Mouse (Mus musculus): Measurements from ENCODE around the gene Krtap10-4.
"Not testable (repeated sequence)": the region's sequence is repeated elsewhere in the genome, so short reads cannot be mapped to it uniquely, and the experiment has no call there.

Gene Krtap10-4

DNA sequence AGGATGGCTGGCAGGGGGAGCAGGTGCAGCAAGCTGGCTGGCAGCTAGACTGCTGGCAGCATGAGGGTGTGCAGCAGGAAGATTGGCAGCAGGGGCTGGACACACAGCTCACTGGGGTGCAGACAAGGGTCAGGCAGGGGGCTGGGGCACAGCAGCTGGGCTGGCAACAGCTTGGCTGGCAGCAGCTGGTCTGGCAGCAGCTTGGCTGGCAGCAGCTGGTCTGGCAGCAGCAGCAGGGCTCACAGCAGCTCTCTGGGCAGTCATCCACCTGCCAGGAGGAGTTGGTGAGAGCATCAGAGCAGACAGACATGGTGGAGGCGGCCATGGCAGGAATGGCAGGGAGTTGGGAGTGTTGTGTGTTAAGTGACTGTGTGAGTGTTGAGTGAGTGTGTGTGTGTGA, 39.0 kb downstream of the Krtap10-4 start, which contains the start of gene Gm7137:
TSS of gene Gm7137 (minus strand) at position 325 of the 400 bp plus-strand sequence.
- not testable (repeated sequence) for DNase-seq

DNA sequence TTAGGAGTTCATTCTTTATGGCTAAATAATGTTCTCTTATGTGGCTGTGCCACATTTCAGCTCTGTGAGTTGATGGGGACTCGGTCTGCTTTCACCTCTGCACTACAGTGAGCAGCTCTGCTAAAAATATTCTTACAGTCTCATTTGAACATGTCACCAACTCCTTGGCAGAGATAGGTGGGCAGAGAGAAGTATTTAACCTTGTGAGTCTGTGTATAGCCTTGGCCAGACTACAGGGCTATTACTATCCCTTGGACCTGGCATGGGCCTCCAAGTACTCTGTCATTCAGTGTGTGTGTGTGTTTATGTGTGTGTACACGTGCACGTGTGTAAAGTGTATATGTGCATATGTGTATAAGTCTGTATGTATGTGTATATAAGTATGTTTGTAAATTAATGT, 43.5 kb downstream of the Krtap10-4 start:
- DNase-seq = not testable (repeated sequence)

DNA sequence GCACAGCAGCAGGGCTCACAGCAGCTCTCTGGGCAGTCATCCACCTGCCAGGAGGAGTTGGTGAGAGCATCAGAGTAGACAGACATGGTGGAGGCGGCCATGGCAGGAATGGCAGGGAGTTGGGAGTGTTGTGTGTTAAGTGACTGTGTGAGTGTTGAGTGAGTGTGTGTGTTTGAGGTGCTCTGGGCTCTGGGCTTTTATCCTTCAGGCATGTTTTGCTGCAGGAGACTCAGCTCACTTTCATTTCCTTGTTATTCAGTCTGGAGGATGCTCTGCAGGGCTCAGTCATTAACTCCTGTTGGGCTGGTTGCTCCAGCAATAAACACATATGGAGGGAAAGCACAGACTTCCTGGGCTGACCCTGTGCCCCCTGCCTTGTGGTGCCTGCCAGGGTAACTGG, 44.5 kb downstream of the Krtap10-4 start, which contains the start of gene Gm3250:
TSS of gene Gm3250 (minus strand) at position 101 of the 400 bp plus-strand sequence.
- DNase-seq = not testable (repeated sequence)

DNA sequence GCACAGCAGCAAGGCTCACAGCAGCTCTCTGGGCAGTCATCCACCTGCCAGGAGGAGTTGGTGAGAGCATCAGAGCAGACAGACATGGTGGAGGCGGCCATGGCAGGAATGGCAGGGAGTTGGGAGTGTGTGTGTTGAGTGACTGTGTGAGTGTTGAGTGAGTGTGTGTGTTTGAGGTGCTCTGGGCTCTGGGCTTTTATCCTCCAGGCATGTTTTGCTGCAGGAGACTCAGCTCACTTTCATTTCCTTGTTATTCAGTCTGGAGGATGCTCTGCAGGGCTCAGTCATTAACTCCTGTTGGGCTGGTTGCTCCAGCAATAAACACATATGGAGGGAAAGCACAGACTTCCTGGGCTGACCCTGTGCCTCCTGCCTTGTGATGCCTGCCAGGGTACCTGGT, 50.1 kb downstream of the Krtap10-4 start, which contains the start of gene Gm7138:
TSS of gene Gm7138 (minus strand) at position 101 of the 400 bp plus-strand sequence.
- not testable (repeated sequence) for DNase-seq
